Comparison of ENCODE assay signal across 17 mouse cellular contexts in genomic region chr19:24159334-24159733, GRCm38 (mm10).
DNase-seq lines count a peak whose midpoint lies in the region; ATAC-seq and TF ChIP-seq lines count a peak whose summit lies in the region.
"Had no signal": no experiment of that assay in that cellular context is flagged by ENCODE, and none has a peak within 500 bp of the region (broad histone marks: within the 10 kb centered on the region; RNA-seq: fewer than 3 reads in every experiment).

No protein-coding gene starts in this region.

- no peaks in the 10 kb centered on the region for H3K9me3 ChIP-seq in hindbrain, embryonic 11.5 days (ENCODE audit: control insufficient read depth, low read length)
- H3K9me3 ChIP-seq in hindbrain, embryonic 13.5 days: no peaks in the 10 kb centered on the region
- no peaks in the 10 kb centered on the region for H3K9me3 ChIP-seq in lung, embryonic 16.5 days (ENCODE audit: control insufficient read depth, low read length)
- H3K9me3 ChIP-seq: embryonic facial prominence, embryonic 12.5 days; hindbrain, embryonic 12.5 days; megakaryocyte, embryonic 14.5 days had no signal

- no peak for TF ChIP-seq POLR2A in lung, adult 2 months (IDR thresholded peaks at IDR 0.05; ENCODE audit: borderline replicate concordance, extremely low read depth, low read depth, low read length)

- peak overlapping the region; percentile 63 for H3K27ac ChIP-seq in gastrocnemius, adult 2 months
- 0 out of 2 replicates have a peak overlapping the region, but pooled peaks have one; percentile 30 for H3K27ac ChIP-seq in hindbrain, embryonic 11.5 days (ENCODE audit: low read depth, low read length)
- no peak overlapping the region for H3K27ac ChIP-seq in hindbrain, embryonic 13.5 days
- H3K27ac ChIP-seq in lung, embryonic 16.5 days (ENCODE audit: low read length): peak overlapping the region; percentile 66; the same call in 1 of the 2 replicates
- H3K27ac ChIP-seq: embryonic facial prominence, embryonic 12.5 days; hindbrain, embryonic 12.5 days; liver, embryonic 14.5 days; stomach, postnatal 0 days had no signal

- H3K36me3 ChIP-seq in hindbrain, embryonic 11.5 days (ENCODE audit: control insufficient read depth, insufficient read depth, low read length): no peaks in the 10 kb centered on the region
- H3K36me3 ChIP-seq in hindbrain, embryonic 13.5 days: no peaks in the 10 kb centered on the region
- H3K36me3 ChIP-seq in lung, embryonic 16.5 days (ENCODE audit: control insufficient read depth, insufficient read depth, low read length): no peaks in the 10 kb centered on the region
- H3K36me3 ChIP-seq: embryonic facial prominence, embryonic 12.5 days; hindbrain, embryonic 12.5 days had no signal

- H3K4me1 ChIP-seq in hindbrain, embryonic 11.5 days (replicated peaks; ENCODE audit: control insufficient read depth, insufficient read depth, low read length): no peaks in the 10 kb centered on the region
- peaks cover 28% of the 10 kb centered on the region for H3K4me1 ChIP-seq in hindbrain, embryonic 13.5 days (replicated peaks)
- peaks cover 40% of the 10 kb centered on the region for H3K4me1 ChIP-seq in lung, embryonic 16.5 days (replicated peaks; ENCODE audit: control insufficient read depth, insufficient read depth, low read length)
- peaks cover 17% of the 10 kb centered on the region for H3K4me1 ChIP-seq in lung, adult 2 months (ENCODE audit: control insufficient read depth, insufficient read depth, low read length)

- no peak for TF ChIP-seq CTCF in gastrocnemius, adult 2 months (IDR thresholded peaks at IDR 0.05)
- TF ChIP-seq CTCF in lung, adult 2 months (IDR thresholded peaks at IDR 0.05; ENCODE audit: insufficient read depth, low read length): no peak

- intact Hi-C loops in gastrocnemius, adult 2 months (cut with DNase I): loop anchor here (10.0 kb wide), 1 partner anchor 395 kb away; the partner anchor contains the start of gene Pip5k1b

- peak; percentile 46 for DNase-seq in gastrocnemius, adult 2 months
- DNase-seq in gastrocnemius, adult 18-20 months (ENCODE audit: low spot score): no peak
- no peak for DNase-seq in hindbrain, embryonic 11.5 days (ENCODE audit: low spot score)
- DNase-seq in lung, adult 2 months: no peak
- no peak for DNase-seq in adrenal gland, postnatal 10 days
- DNase-seq: cerebellum, postnatal 14 days; gastrocnemius, postnatal 36 days; thymus, postnatal 14 days had no signal

- WGBS in hindbrain, embryonic 11.5 days: 50% methylated on average over 8 of the region's 9 CpGs
- WGBS in hindbrain, embryonic 13.5 days: 46% methylated on average over 7 of the region's 9 CpGs
- 29% methylated on average over 8 of the region's 9 CpGs for WGBS in lung, embryonic 16.5 days
- 33% methylated on average over 9 of the region's 9 CpGs for WGBS in lung, adult 2 months

- no peaks in the 10 kb centered on the region for H3K27me3 ChIP-seq in hindbrain, embryonic 11.5 days (ENCODE audit: control insufficient read depth, insufficient read depth, low read length)
- no peaks in the 10 kb centered on the region for H3K27me3 ChIP-seq in hindbrain, embryonic 13.5 days
- no peaks in the 10 kb centered on the region for H3K27me3 ChIP-seq in lung, embryonic 16.5 days (ENCODE audit: control insufficient read depth, insufficient read depth, low read depth, low read length)
- H3K27me3 ChIP-seq: embryonic facial prominence, embryonic 12.5 days; hindbrain, embryonic 12.5 days; megakaryocyte, embryonic 14.5 days had no signal

- peak overlapping the region; percentile 51 for H3K4me3 ChIP-seq in gastrocnemius, adult 2 months
- H3K4me3 ChIP-seq in hindbrain, embryonic 11.5 days (ENCODE audit: low read depth, low read length): no peak overlapping the region
- H3K4me3 ChIP-seq in hindbrain, embryonic 13.5 days: no peak overlapping the region
- no peak overlapping the region for H3K4me3 ChIP-seq in lung, embryonic 16.5 days (ENCODE audit: low read length)
- no peak overlapping the region for H3K4me3 ChIP-seq in lung, adult 2 months (replicated peaks; ENCODE audit: extremely low read depth, low read depth, low read length)
- H3K4me3 ChIP-seq: embryonic facial prominence, embryonic 12.5 days; hindbrain, embryonic 12.5 days; megakaryocyte, embryonic 14.5 days had no signal

- no peak for ATAC-seq in hindbrain, embryonic 11.5 days (ENCODE audit: low FRiP score)
- no peak for ATAC-seq in hindbrain, embryonic 13.5 days (ENCODE audit: low FRiP score)
- peak; percentile 62 for ATAC-seq in lung, embryonic 16.5 days (ENCODE audit: low read depth)
- ATAC-seq in monocyte, adult 5-6 weeks (replicated peaks; ENCODE audit: insufficient number of reproducible peaks, low FRiP score, low TSS enrichment, poor library complexity, severe bottlenecking): no peak
- ATAC-seq: intestine, postnatal 0 days had no signal

- H3K4me2 ChIP-seq in hindbrain, embryonic 11.5 days (replicated peaks; ENCODE audit: low read depth, low read length): no peak overlapping the region
- H3K4me2 ChIP-seq in hindbrain, embryonic 13.5 days: no peak overlapping the region; the same call in 1 of the 2 replicates
- peak overlapping the region; percentile 23; the same call in 1 of the 2 replicates for H3K4me2 ChIP-seq in lung, embryonic 16.5 days (ENCODE audit: low read depth, low read length)
- H3K4me2 ChIP-seq: embryonic facial prominence, embryonic 12.5 days; hindbrain, embryonic 12.5 days had no signal

- H3K9ac ChIP-seq in hindbrain, embryonic 11.5 days (ENCODE audit: low read depth, low read length): no peak overlapping the region
- H3K9ac ChIP-seq in hindbrain, embryonic 13.5 days: no peak overlapping the region
- no peak overlapping the region for H3K9ac ChIP-seq in lung, embryonic 16.5 days (ENCODE audit: low read length)
- H3K9ac ChIP-seq: embryonic facial prominence, embryonic 12.5 days; hindbrain, embryonic 12.5 days; liver, embryonic 14.5 days had no signal
